Mouse (Mus musculus) liver, embryonic 15.5 days (tissue): ENCODE data around the gene Adamts3. TPM values are rescaled to one million over a fixed set of nuclear protein-coding genes. Genes with fewer than 3 reads are reported as not detected.
A peak's percentile ranks its signal among the peaks of the same experiment; 100 is the strongest.

ENCODE experiments used
- ATAC-seq: fragments of 200-750 bp; cut with Nextera tagmentation; 2 replicates; pipeline ENCODE4 v1.8.0; 2017; ENCODE audit warnings: moderate number of reproducible peaks, mild to moderate bottlenecking, moderate library complexity; ENCODE audit not compliant: insufficient read depth
- H3K27ac ChIP-seq: fragments of 300-500 bp; sonication (generic); replicated peaks from 2 replicates; pipeline ENCODE4 v1.5.1; 2015; ENCODE audit warnings: mild to moderate bottlenecking, inconsistent platforms
- H3K27me3 ChIP-seq: fragments of 300-500 bp; sonication (generic); 2 replicates; pipeline ENCODE4 v1.6.1; 2015; ENCODE audit warnings: mild to moderate bottlenecking, inconsistent platforms
- H3K36me3 ChIP-seq: fragments of 300-500 bp; sonication (generic); replicated peaks from 2 replicates; pipeline ENCODE4 v1.6.1; 2015; ENCODE audit warnings: moderate library complexity, mild to moderate bottlenecking, inconsistent platforms
- H3K4me1 ChIP-seq: fragments of 300-500 bp; sonication (generic); replicated peaks from 2 replicates; pipeline ENCODE4 v1.6.1; 2015; ENCODE audit warnings: inconsistent platforms
- H3K4me2 ChIP-seq: fragments of 300-500 bp; sonication (generic); 2 replicates; pipeline ENCODE4 v1.6.1; 2015; ENCODE audit warnings: moderate library complexity, mild to moderate bottlenecking, inconsistent platforms
- H3K4me3 ChIP-seq: fragments of 300-500 bp; sonication (generic); replicated peaks from 2 replicates; pipeline ENCODE4 v1.5.1; 2015; ENCODE audit warnings: mild to moderate bottlenecking, inconsistent platforms
- H3K9ac ChIP-seq: fragments of 300-500 bp; sonication (generic); 2 replicates; pipeline ENCODE4 v1.6.1; 2015; ENCODE audit warnings: moderate library complexity, mild to moderate bottlenecking, inconsistent platforms
- H3K9me3 ChIP-seq: fragments of 300-500 bp; sonication (generic); replicated peaks from 2 replicates; pipeline ENCODE4 v1.6.1; 2016; ENCODE audit warnings: inconsistent platforms
- WGBS: fragments of 180-500 bp; shearing (Covaris S2); methylation state at CpG from one replicate; pipeline ENCODE4 v1.1.7; 2015; ENCODE audit warnings: mixed read lengths; ENCODE audit not compliant: insufficient replicate concordance; 5-methylcytosine and 5-hydroxymethylcytosine counted together
- polyA plus RNA-seq: library from polyadenylated mRNA; unstranded; fragments of >200 nt; fragmentation: Nextera tagmentation; extraction: Ambion mirVana; gene quantifications from 2 replicates; pipeline ENCODE4 v1.2.1, GENCODE M21; 2015

The Adamts3 gene
- polyA plus RNA-seq, 1 experiment from 2014 or later = 0.75 TPM

DNA sequence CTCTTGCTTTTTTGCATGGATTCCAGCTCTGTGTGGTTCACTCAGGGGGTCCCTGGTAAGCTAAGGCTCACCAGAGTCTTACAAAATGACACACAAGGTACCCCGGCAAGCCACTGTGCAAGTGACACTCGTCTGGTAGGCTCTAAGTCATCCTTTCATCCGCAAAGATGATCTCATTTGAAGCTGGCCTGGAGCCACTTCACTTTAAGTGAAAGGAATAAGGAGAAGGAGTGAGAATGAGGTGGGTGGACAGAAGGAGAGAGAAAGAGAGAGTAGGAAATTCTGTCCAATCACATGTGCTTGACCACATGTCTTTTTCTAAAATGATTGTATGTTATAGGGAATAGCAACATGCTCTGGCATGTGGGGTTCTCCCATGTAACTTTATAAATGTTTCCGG, 122.8 kb downstream of the Adamts3 start:
- no peak overlapping the region for H3K4me3 ChIP-seq
- H3K36me3 ChIP-seq = no peaks in the 10 kb centered on the region
- H3K9me3 ChIP-seq = no peaks in the 10 kb centered on the region
- no peak overlapping the region for H3K9ac ChIP-seq
- no peaks in the 10 kb centered on the region for H3K27me3 ChIP-seq
- no peaks in the 10 kb centered on the region for H3K4me1 ChIP-seq
- H3K27ac ChIP-seq = no peak overlapping the region
- no peak overlapping the region for H3K4me2 ChIP-seq
- WGBS = 64% methylated on average over 4 of the region's 4 CpGs
- no peak for ATAC-seq

DNA sequence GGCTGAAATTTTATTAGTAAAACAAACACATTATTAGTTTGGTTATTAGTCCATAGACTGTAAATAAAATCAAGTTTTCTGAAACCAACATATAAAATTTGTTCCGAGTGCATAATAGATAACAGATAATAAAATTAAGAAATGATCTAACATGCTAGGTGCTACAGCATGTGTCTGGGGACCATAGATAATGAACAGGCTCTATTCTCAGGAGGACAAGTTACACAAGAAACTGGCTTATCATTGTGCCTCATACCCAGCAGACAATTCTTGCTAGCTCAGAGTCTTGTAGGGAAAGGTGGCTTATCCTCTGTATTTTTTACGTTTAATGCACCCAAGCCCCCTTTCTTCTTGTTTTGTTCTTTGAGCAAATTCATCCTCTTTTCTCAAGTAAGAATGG, 131.3 kb downstream of the Adamts3 start:
- H3K4me2 ChIP-seq = peak overlapping the region; percentile 8; the same call in 1 of the 2 replicates
- H3K4me1 ChIP-seq = peaks cover 8% of the 10 kb centered on the region
- peak; percentile 84 for ATAC-seq
- H3K27ac ChIP-seq = no peak overlapping the region
- no peaks in the 10 kb centered on the region for H3K9me3 ChIP-seq
- no peak overlapping the region for H3K9ac ChIP-seq
- H3K4me3 ChIP-seq = no peak overlapping the region
- 25% methylated on average over 2 of the region's 2 CpGs for WGBS
- H3K36me3 ChIP-seq = no peaks in the 10 kb centered on the region
- H3K27me3 ChIP-seq = no peaks in the 10 kb centered on the region

DNA sequence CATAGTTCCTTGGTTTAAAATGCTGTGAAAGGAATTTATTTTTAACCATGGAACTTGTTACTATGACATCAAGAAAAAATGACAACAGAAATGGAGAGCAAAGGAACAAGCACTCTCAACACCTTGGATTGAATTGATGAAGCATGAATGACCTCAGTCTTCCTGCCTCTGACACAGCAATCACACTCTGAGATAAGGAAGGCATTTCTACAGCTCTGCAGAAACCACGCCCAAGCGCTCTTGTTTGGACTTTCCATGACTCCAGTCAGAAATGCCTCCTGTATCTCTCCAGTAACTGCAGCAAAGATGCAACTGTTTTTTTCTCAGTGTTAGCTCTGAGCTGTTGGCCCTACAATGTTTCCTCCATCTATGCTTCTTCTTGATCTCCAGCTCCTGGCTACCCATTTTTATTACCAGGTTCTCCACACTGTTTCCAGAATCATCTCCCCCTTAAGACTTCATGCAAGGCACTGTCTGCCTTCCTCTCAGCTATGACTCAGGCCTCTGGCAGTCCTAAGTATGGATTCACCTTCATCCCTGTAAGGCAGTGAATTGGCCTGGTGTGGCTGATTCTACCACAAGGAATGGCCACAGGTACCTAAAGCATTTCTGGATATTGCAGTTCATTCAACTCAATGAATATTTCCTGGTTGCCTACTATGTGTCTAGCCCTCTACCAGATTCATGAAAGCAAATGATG, 134.8 kb downstream of the Adamts3 start:
- WGBS = 21% methylated on average over 2 of the region's 2 CpGs
- peaks cover 8% of the 10 kb centered on the region for H3K4me1 ChIP-seq
- no peaks in the 10 kb centered on the region for H3K9me3 ChIP-seq
- no peak overlapping the region for H3K4me3 ChIP-seq
- H3K4me2 ChIP-seq = no peak overlapping the region
- peak; percentile 49 for ATAC-seq
- H3K27me3 ChIP-seq = no peaks in the 10 kb centered on the region
- H3K27ac ChIP-seq = no peak overlapping the region
- no peak overlapping the region for H3K9ac ChIP-seq
- no peaks in the 10 kb centered on the region for H3K36me3 ChIP-seq

DNA sequence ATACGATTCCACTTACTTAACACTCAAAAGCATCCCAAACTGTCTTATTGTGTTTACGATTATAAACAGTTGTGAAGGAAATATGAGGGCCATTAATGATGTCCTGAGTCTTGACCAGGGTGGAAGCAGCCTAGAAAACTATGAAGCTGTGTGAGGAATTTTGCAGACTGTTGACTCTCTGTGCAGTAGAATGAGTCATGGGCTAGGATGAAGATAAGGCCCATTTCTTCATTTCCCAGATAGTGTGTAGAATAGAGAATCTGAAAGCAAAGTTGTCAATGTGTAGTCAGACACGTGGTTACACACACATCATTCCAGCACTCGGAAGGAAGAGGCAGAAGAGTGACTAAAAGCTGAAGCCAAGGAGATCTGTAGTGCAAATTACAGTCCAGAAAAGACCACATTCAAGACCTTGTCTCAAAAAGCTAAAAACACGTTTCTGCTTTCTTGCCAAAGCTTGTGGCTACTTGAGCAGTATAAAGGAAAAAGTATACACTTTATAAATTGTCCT, 135.9 kb downstream of the Adamts3 start:
- Histone ChIP-seq H3K27ac (no peak overlapping the region), H3K9me3 (no peaks in the 10 kb centered on the region), H3K36me3 (no peaks in the 10 kb centered on the region), H3K4me3 (no peak overlapping the region), H3K4me1 (peaks cover 8% of the 10 kb centered on the region), H3K9ac (no peak overlapping the region), H3K27me3 (no peaks in the 10 kb centered on the region), H3K4me2 (no peak overlapping the region)
- WGBS = 66% methylated on average over 5 of the region's 5 CpGs
- no peak for ATAC-seq

DNA sequence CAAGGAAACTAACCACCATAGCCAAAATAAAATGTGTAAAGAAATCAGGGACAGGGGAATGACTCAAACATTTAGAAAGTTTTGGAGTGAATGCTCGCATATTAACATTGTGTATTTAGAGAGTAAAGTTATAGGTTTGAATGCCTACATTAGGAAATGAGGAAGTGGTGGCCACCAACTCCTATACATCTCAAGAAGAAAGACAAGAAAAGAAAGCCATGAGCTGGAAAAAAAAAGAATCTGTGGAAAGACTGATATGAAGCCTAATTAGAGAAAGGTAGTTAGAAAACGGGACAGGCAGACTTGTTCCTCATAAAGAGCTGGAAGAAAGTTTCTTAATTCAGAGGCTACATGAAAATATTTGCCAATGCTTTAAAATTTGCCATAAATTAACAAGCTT, 138.0 kb downstream of the Adamts3 start:
- no peak overlapping the region for H3K4me3 ChIP-seq
- no peaks in the 10 kb centered on the region for H3K27me3 ChIP-seq
- 57% methylated on average over 2 of the region's 2 CpGs for WGBS
- no peak overlapping the region for H3K27ac ChIP-seq
- H3K9ac ChIP-seq = no peak overlapping the region
- H3K36me3 ChIP-seq = no peaks in the 10 kb centered on the region
- no peak for ATAC-seq
- H3K4me1 ChIP-seq = peaks cover 8% of the 10 kb centered on the region
- no peaks in the 10 kb centered on the region for H3K9me3 ChIP-seq
- H3K4me2 ChIP-seq = no peak overlapping the region

DNA sequence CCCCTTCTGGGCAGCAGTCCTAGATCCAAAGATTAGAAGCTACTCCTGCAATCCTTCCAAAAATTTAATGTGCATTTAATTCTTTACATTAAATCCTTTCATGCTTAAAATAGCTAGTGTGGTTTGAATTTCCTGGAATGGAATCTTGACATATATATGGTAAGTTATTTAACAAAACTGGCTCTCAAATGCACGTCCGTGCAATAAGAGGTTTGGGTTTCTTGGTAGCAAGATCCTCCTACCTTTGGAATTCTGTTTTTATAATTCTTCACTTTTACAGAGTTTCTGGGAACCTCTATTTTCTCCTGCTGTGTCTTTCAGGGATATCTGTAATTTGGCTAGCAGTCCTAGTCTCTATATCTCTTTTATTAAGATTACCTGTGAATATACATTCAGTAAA, 148.4 kb downstream of the Adamts3 start:
- 70% methylated on average over 2 of the region's 2 CpGs for WGBS
- Histone ChIP-seq H3K4me2 (no peak overlapping the region), H3K9ac (no peak overlapping the region), H3K4me1 (no peaks in the 10 kb centered on the region), H3K9me3 (no peaks in the 10 kb centered on the region), H3K27ac (no peak overlapping the region), H3K36me3 (no peaks in the 10 kb centered on the region), H3K27me3 (no peaks in the 10 kb centered on the region), H3K4me3 (no peak overlapping the region)
- no peak for ATAC-seq

DNA sequence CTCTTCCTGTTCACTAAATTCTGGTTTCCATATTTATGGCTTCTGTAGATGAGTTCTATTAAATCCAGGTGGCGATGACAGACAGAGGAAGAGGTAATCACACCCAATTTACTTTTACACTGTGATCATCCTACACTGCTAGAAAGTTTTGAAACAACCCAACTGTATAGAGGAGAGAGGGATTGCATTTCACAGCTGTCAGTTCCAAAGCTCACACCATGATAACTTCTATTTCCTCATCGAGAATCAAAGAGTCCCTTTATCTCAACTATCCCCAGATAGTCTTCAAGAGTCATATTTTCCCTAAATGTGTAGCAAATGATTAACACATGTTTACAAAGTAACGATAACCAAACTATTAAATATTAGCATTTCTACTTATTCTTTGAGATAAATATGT, 152.7 kb downstream of the Adamts3 start:
- Histone ChIP-seq H3K4me3 (no peak overlapping the region), H3K27me3 (no peaks in the 10 kb centered on the region), H3K4me2 (no peak overlapping the region), H3K27ac (no peak overlapping the region), H3K4me1 (no peaks in the 10 kb centered on the region), H3K9me3 (no peaks in the 10 kb centered on the region), H3K36me3 (no peaks in the 10 kb centered on the region), H3K9ac (no peak overlapping the region)
- WGBS = 70% methylated on average over 3 of the region's 3 CpGs
- no peak for ATAC-seq

DNA sequence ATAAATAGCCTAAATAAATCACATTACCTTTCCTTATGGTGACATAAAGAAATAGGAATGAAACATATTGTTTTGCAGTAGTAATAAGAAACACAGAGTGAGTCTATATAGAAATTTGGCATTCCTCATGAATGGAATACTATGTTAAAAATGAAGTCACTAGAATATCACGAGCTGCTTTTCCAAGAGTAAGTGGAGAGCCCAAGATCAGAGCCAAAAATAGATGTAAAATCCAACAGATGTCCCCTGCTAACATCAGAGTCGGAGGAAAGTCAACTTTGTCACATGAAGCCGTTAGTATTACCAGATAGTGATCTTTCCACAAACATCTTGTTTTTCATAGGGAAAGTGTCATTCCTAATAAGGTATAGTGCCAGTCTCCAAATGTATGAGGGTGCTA, 155.0 kb downstream of the Adamts3 start:
- 69% methylated on average over 3 of the region's 3 CpGs for WGBS
- no peaks in the 10 kb centered on the region for H3K27me3 ChIP-seq
- no peak overlapping the region for H3K4me2 ChIP-seq
- H3K27ac ChIP-seq = no peak overlapping the region
- no peaks in the 10 kb centered on the region for H3K9me3 ChIP-seq
- H3K4me3 ChIP-seq = no peak overlapping the region
- ATAC-seq = no peak
- no peak overlapping the region for H3K9ac ChIP-seq
- no peaks in the 10 kb centered on the region for H3K36me3 ChIP-seq
- no peaks in the 10 kb centered on the region for H3K4me1 ChIP-seq

DNA sequence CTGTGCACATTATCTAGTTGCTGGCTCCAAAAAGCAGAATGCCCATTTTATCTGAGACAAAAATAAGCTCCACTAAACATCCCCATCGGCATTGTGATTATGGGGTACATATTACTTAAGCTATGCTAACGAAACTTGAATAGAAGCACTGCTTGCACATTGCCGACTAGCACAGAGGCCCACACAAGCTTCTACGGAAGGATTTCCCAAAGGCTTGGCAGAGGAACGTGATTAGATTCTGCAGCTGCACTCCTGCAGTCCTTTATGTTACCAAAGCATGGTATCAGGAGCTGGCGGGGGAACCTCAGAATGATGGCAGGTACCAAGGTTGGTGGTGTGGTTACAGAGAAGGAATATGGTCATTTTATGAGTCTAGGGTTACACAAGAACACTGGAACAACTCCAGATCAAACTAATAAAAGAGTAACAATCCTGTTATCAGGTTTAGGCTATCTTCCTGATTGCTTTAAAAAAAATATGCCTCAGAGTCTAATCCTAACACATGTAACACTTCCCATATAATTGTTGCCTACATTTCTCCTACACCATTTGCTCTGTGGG, 155.6 kb downstream of the Adamts3 start:
- no peak overlapping the region for H3K4me3 ChIP-seq

DNA sequence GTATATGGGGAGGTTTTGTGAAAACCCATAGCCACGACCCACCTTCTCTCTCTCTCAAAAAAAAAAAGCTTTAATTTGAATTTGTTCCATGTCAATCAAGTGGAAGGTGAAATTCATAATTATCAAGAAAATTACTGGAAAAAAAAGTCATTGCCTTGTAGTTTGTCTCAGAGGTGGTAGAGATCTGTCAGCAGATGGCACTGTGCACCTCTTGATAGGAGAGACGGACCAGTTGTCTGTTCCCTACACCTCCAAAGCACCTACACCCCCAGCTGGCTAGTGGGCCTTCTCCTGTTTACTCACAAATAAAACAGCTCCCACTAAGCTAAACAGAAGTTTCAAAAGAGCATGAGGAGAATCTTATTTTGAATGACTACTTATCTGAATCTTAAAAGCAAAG, 168.6 kb downstream of the Adamts3 start:
- Histone ChIP-seq H3K9me3 (no peaks in the 10 kb centered on the region), H3K4me2 (no peak overlapping the region), H3K27me3 (no peaks in the 10 kb centered on the region), H3K27ac (no peak overlapping the region), H3K36me3 (no peaks in the 10 kb centered on the region), H3K4me3 (no peak overlapping the region), H3K4me1 (no peaks in the 10 kb centered on the region), H3K9ac (no peak overlapping the region)
- 36% methylated on average over 2 of the region's 2 CpGs for WGBS
- no peak for ATAC-seq

More for the DNA sequence above, 155.6 kb downstream of the Adamts3 start:
- no peak overlapping the region for H3K27ac ChIP-seq
- no peaks in the 10 kb centered on the region for H3K36me3 ChIP-seq
- no peak for ATAC-seq
- H3K4me2 ChIP-seq = no peak overlapping the region
- H3K9ac ChIP-seq = no peak overlapping the region
- WGBS = 77% methylated on average over 6 of the region's 6 CpGs
- no peaks in the 10 kb centered on the region for H3K9me3 ChIP-seq
- no peaks in the 10 kb centered on the region for H3K27me3 ChIP-seq
- H3K4me1 ChIP-seq = no peaks in the 10 kb centered on the region

DNA sequence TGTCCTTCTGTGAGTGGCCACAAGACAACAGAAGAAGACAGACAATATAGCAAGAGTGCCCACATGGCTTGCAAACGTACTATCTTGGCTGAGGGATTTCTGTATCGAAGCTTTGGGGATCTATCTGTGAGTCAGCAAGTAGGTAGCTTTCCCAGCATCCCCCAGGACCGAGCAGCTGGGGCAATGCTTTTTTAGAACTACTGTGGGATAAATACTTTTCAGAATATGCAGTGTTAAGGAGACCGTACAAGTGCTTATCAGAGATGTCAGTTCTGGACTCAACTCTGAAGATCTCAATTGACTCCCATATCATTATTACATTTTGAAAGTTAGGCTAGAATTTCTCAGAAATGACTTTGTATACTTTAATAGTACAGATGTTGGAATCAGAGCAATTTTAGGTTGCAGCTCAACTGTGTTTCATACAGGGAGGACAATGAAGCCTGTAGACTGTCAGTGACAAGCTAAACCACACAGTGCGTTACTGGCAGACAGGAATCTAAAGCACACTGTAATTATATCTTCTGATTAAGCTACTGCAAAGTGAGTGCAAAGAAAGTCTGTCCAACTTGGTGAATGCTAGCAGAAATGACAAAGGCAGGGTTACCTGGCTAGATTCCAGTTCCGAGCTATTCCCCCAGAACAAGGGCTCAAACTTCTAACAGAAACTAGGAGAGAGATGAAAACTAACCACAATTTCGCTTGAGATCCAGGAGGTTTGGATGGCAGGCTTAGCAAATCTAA, 171.8 kb downstream of the Adamts3 start:
- Histone ChIP-seq H3K27ac (no peak overlapping the region), H3K4me1 (no peaks in the 10 kb centered on the region), H3K4me3 (no peak overlapping the region), H3K9ac (no peak overlapping the region), H3K4me2 (no peak overlapping the region), H3K9me3 (no peaks in the 10 kb centered on the region), H3K36me3 (no peaks in the 10 kb centered on the region), H3K27me3 (no peaks in the 10 kb centered on the region)
- ATAC-seq = no peak
- 62% methylated on average over 7 of the region's 7 CpGs for WGBS
